Mouse (Mus musculus) G1E (cell line): ENCODE results near the gene Gpc6. TPM values are rescaled to one million over a fixed set of nuclear protein-coding genes. Genes with fewer than 3 reads are reported as not detected.

ENCODE experiments used
- ATAC-seq: 2 replicates; pipeline ENCODE4 v1.8.0; 2016; ENCODE audit warnings: mild to moderate bottlenecking; ENCODE audit not compliant: insufficient number of reproducible peaks, poor library complexity, low FRiP score, severe bottlenecking; ENCODE audit errors: extremely low read depth
- DNase-seq: peaks from one replicate; pipeline ENCODE4 v3.0.0; 2012; ENCODE audit warnings: low spot score
- H3K27me3 ChIP-seq: 2 replicates; pipeline ENCODE4 v1.6.1; 2012; ENCODE audit warnings: mild to moderate bottlenecking, low read length, inconsistent platforms; ENCODE audit not compliant: insufficient read depth
- H3K36me3 ChIP-seq: replicated peaks from 2 replicates; pipeline ENCODE3; 2012; ENCODE audit warnings: mild to moderate bottlenecking, inconsistent platforms
- H3K4me1 ChIP-seq: 2 replicates; pipeline ENCODE4 v1.6.1; 2012; ENCODE audit warnings: low read depth, low read length, inconsistent platforms, mixed read lengths; ENCODE audit not compliant: insufficient read depth
- H3K4me3 ChIP-seq: 2 replicates; pipeline ENCODE4 v1.5.1; 2012; ENCODE audit warnings: low read depth, mild to moderate bottlenecking, inconsistent platforms, low read length, moderate library complexity, mixed read lengths
- H3K9me3 ChIP-seq: replicated peaks from 2 replicates; pipeline ENCODE4 v1.6.1; 2012; ENCODE audit warnings: inconsistent platforms
- CTCF ChIP-seq: IDR thresholded peaks from 2 replicates; pipeline ENCODE4 v1.5.1; 2012; ENCODE audit warnings: low read depth, low read length, inconsistent platforms, mixed read lengths
- GATA1 ChIP-seq: IDR thresholded peaks from 2 replicates; pipeline ENCODE4 v1.6.1; 2012; ENCODE audit warnings: borderline replicate concordance, low read length, inconsistent platforms, mixed read lengths
- GATA2 ChIP-seq: IDR thresholded peaks from 2 replicates; pipeline ENCODE4 v1.6.1; 2012; ENCODE audit warnings: low read depth, low read length, inconsistent platforms, borderline replicate concordance
- POLR2AphosphoS5 ChIP-seq: IDR thresholded peaks from 2 replicates; pipeline ENCODE4 v1.6.1; 2012; ENCODE audit warnings: low read depth, low read length, inconsistent platforms; ENCODE audit not compliant: insufficient replicate concordance
- TAL1 ChIP-seq: conservative IDR thresholded peaks from 2 replicates; pipeline ENCODE4 v1.6.1; 2012; ENCODE audit warnings: low read depth, low read length, inconsistent platforms, mixed read lengths
- polyA plus RNA-seq: library from polyadenylated mRNA; stranded (reverse); fragments of >175 nt; gene quantifications from 2 replicates; pipeline ENCODE4 v1.2.3, GENCODE M21; 2012
- total RNA-seq, 2 experiments: library from RNA; stranded (forward) in 1 of 2; stranded (reverse) in 1 of 2; fragments of 200-1000 nt in 1 of 2; fragments of >200 nt in 1 of 2; fragmentation: Nextera tagmentation in 1 of 2; gene quantifications; 2 replicates each; pipeline ENCODE4 v1.2.3; 2014 to 2017

The Gpc6 gene
- total and polyA plus RNA-seq, 3 experiments = 0.22 TPM; not detected in 2

DNA sequence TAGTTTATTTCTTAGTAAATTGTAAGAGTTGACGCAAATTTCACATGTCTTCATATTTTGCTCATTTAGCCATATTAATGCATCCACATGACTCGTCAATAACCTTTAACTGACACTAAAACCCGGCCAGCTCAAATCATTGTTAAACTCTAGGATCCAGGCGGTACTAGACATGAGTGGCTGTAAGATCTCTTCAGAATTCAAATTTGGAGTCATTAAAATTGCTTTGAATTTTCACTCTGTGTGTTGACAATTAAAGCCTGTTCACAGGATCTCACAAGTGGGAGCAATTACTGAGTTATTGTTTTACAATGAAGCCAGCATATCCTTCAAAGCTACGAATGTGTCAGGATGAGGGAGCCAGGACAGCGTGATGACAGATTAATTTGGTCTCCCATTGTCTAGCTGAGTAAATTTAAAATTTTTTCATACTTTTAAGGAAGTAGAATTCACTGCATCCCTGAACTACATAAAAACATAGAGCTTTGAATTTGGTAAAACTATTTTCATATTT lies 421.3 kb downstream of the Gpc6 start:
- Histone ChIP-seq H3K4me3 (no peak overlapping the region), H3K36me3 (no peaks in the 10 kb centered on the region), H3K27me3 (no peaks in the 10 kb centered on the region), H3K9me3 (peaks cover 51% of the 10 kb centered on the region), H3K4me1 (no peaks in the 10 kb centered on the region)
- ATAC-seq (no peak), DNase-seq (no peak)
- TF ChIP-seq GATA2 = no peak
- no peak for TF ChIP-seq GATA1
- no peak for TF ChIP-seq POLR2AphosphoS5
- TF ChIP-seq TAL1 = no peak
- TF ChIP-seq CTCF = no peak

DNA sequence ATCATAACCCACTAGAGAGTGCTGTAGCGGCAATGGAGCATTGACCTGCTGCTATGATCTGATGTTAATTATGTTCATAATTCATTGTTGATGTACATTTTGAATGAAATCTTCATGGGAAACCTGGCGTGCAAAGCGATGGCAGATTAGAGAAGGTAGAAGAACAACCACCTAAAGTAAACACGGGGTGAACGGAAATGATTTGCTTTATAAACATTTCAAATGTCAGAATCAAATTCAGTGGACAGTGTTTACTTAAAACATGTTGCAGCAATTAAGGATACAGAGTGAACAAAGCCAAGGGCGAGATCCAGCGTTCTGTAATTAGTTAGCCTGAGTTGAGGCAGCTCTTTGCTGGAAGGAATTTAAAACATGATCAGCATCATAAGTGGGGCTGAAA lies 426.2 kb downstream of the Gpc6 start:
- DNase-seq = no peak
- Histone ChIP-seq H3K4me1 (no peaks in the 10 kb centered on the region), H3K36me3 (no peaks in the 10 kb centered on the region), H3K4me3 (no peak overlapping the region), H3K27me3 (no peaks in the 10 kb centered on the region), H3K9me3 (peaks cover 43% of the 10 kb centered on the region)
- TF ChIP-seq GATA1 = no peak
- no peak for TF ChIP-seq POLR2AphosphoS5
- TF ChIP-seq TAL1 = no peak
- TF ChIP-seq CTCF = no peak
- no peak for ATAC-seq

DNA sequence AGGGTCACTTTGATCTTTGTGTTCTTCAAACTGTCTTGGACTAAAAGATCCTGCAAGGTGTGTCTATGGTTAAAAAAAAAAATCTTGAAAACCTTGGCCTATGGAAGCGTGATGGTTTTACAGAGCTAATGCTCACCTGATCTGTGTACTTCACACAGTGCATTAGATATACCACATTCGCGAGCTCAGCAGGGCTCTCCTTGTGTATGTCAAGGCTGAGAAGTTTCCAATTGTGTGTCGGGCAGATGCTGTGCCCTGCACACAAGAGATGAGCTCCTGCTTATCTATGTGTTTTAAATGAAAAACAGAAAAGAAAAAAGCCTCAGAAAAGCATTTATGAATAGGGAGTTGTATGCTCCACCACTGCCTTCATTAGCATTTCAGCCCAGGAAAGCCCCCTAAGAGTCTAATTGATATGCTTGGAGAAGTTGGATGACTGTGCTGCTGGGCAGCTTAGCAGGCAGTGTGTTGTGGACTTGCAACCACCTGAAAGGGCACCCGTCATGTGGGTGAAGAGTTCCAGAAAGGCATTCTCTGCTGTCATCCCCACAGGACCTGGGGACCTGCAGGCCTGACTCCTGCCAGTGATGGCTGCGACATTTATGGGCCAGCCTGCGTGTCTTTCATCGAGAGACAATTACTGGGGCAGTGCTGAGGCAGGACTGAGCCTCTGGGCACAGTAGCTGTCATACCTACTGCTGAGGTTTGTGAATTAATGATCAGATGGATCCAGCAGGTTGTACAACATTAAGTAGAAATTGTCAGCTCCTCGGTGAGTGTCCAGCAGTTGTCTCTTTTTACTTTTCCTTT lies 436.2 kb downstream of the Gpc6 start:
- Histone ChIP-seq H3K4me3 (no peak overlapping the region), H3K4me1 (no peaks in the 10 kb centered on the region), H3K36me3 (no peaks in the 10 kb centered on the region), H3K27me3 (no peaks in the 10 kb centered on the region), H3K9me3 (peaks cover 27% of the 10 kb centered on the region)
- no peak for DNase-seq
- no peak for ATAC-seq
- TF ChIP-seq CTCF = no peak
- TF ChIP-seq GATA2 = no peak
- no peak for TF ChIP-seq TAL1
- TF ChIP-seq POLR2AphosphoS5 = no peak
- TF ChIP-seq GATA1 = no peak

DNA sequence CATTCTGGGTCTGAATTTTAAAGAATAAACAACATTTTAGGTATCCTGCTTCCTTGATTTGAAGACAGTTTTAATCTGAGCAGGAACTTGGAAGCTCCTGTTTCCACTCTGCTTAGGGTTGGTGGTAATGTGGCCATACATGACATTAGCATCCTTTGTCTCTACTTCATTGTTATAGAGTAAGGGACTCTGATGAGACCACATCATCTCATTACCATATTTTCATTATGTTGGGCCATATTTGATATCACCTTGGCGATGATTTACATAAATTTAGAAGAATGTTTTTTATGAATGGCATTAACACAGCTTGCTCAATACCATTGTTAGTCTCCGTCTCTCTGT lies 436.8 kb downstream of the Gpc6 start:
- Histone ChIP-seq H3K9me3 (peaks cover 30% of the 10 kb centered on the region), H3K36me3 (no peaks in the 10 kb centered on the region), H3K27me3 (no peaks in the 10 kb centered on the region), H3K4me1 (no peaks in the 10 kb centered on the region), H3K4me3 (no peak overlapping the region)
- DNase-seq (no peak), ATAC-seq (no peak)
- TF ChIP-seq GATA2 (no peak), TAL1 (no peak), POLR2AphosphoS5 (no peak), GATA1 (no peak), CTCF (no peak)

DNA sequence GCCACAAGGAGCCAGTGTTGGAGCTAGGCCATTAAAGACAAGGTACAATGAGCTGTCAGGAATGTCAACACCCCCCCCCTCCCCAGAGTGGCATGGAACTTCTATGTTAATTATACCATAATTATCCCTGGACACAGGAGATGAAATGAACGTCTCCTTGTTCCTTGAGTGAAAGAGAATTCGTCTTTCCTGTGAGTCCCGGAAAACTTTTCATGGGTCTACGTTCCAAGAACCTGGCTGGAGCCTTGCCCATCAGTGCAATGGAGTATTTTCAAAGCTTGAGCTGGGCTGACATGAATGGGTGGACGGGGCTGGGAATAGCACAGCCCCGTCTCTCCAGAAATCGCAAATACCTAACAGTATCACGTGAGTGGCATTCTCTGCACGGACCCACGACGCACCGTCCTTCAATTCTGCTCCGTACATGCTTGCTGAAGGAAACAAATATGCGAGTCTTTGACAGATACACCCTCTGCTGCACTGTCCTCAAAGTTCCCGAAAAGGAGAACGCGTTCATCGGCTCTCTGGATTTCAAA lies 444.3 kb downstream of the Gpc6 start:
- ATAC-seq (no peak), DNase-seq (no peak)
- H3K36me3 ChIP-seq = no peaks in the 10 kb centered on the region
- TF ChIP-seq TAL1 (no peak), GATA1 (no peak), CTCF (no peak)
- H3K4me1 ChIP-seq = no peaks in the 10 kb centered on the region
- peaks cover 46% of the 10 kb centered on the region for H3K9me3 ChIP-seq
- H3K4me3 ChIP-seq = no peak overlapping the region
- no peaks in the 10 kb centered on the region for H3K27me3 ChIP-seq

DNA sequence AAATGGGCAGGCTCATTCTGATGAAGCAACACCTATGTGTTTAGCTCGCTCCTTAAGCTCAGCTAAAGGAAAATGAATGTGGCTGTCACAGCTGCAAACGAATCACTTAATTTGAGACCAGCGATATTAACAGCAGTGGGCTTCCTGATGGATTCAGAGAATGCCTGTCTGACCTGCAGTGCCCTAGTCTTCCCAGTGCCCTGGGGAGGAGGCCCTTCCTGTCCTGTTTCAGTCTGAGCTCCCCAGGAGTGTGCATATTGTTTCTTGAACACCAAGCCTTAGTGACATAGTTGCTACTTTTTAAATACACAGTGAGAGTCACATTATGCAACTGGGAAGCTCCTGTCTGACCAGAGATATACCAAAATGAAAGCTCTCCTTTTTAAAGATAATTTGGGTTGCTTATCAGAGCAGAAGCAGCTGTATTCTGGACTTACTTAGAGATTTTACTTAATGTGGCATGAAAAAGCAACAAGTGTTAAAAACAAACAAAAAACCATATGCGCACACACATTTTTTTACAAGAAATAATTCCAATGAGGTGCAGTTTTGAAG lies 451.8 kb downstream of the Gpc6 start:
- no peak for ATAC-seq
- no peaks in the 10 kb centered on the region for H3K27me3 ChIP-seq
- no peaks in the 10 kb centered on the region for H3K4me1 ChIP-seq
- DNase-seq = no peak
- H3K9me3 ChIP-seq = peaks cover 31% of the 10 kb centered on the region
- H3K36me3 ChIP-seq = no peaks in the 10 kb centered on the region
- TF ChIP-seq GATA2 = no peak
- no peak for TF ChIP-seq CTCF
- TF ChIP-seq GATA1 = no peak
- no peak for TF ChIP-seq TAL1
- H3K4me3 ChIP-seq = no peak overlapping the region
